Mouse (Mus musculus): ENCODE measurements at regions not wholly inside any gene's neighbourhood (a gene's known extent, or its start where the extent isn't known, plus 50 kb on each side); places are given as distances from the start of the nearest gene placed in this dataset.
"Not testable (repeated sequence)": the region's sequence is repeated elsewhere in the genome, so short reads cannot be mapped to it uniquely, and the experiment has no call there.

GRCm38 (mm10) chr6:143437367-143438271 lies 270.6 kb downstream of the Etnk1 start:
- peak; percentile 74 to 80 for DNase-seq

- no peak for DNase-seq
These were observed 271.2 kb downstream of the Etnk1 start for GRCm38 (mm10) chr6:143438272-143438591.

- DNase-seq = no peak
These were observed 272.5 kb downstream of the Etnk1 start for GRCm38 (mm10) chr6:143439484-143439883.

GRCm38 (mm10) chr6:143440237-143440950 lies 273.4 kb downstream of the Etnk1 start:
- DNase-seq = no peak

GRCm38 (mm10) chr6:143442361-143442760 lies 275.3 kb downstream of the Etnk1 start:
- no peak for DNase-seq

- peak in 1 of 2 experiments; percentile 43 for DNase-seq
These were observed 276.4 kb downstream of the Etnk1 start for GRCm38 (mm10) chr6:143443446-143443845.

- no peak for DNase-seq
These were observed 277.8 kb downstream of the Etnk1 start for GRCm38 (mm10) chr6:143444782-143445181.

GRCm38 (mm10) chr6:143445834-143446552 lies 279.0 kb downstream of the Etnk1 start:
- no peak for DNase-seq

GRCm38 (mm10) chr6:143447060-143447459 lies 280.0 kb downstream of the Etnk1 start:
- DNase-seq = no peak

- peak; percentile 84 for DNase-seq
These were observed 282.1 kb downstream of the Etnk1 start for GRCm38 (mm10) chr6:143449071-143449470.

- no peak for DNase-seq
These were observed 284.8 kb downstream of the Etnk1 start for GRCm38 (mm10) chr6:143451869-143452268.

GRCm38 (mm10) chr6:143454695-143455218 lies 287.7 kb downstream of the Etnk1 start:
- DNase-seq = no peak

GRCm38 (mm10) chr6:143464907-143465537 lies 298.0 kb downstream of the Etnk1 start:
- peak in 1 of 2 experiments; percentile 25 for DNase-seq

- not testable (repeated sequence) for DNase-seq
These were observed 305.7 kb downstream of the Etnk1 start for GRCm38 (mm10) chr6:143472676-143473075.

GRCm38 (mm10) chr6:143474396-143474795 lies 307.4 kb downstream of the Etnk1 start:
- DNase-seq = no peak

GRCm38 (mm10) chr6:143475296-143475695 lies 308.3 kb downstream of the Etnk1 start:
- no peak for DNase-seq

- no peak for DNase-seq
These were observed 310.4 kb downstream of the Etnk1 start for GRCm38 (mm10) chr6:143477396-143477795.

- DNase-seq = no peak
These were observed 312.2 kb downstream of the Etnk1 start for GRCm38 (mm10) chr6:143479239-143479638.

- no peak for DNase-seq
These were observed 312.8 kb downstream of the Etnk1 start for GRCm38 (mm10) chr6:143479701-143480388.

- no peak for DNase-seq
These were observed 315.3 kb downstream of the Etnk1 start for GRCm38 (mm10) chr6:143482272-143482671.

- no peak for DNase-seq
These were observed 315.8 kb downstream of the Etnk1 start for GRCm38 (mm10) chr6:143482868-143483267.

GRCm38 (mm10) chr6:143484941-143485340 lies 317.9 kb downstream of the Etnk1 start:
- DNase-seq = no peak

Data from cerebellum, postnatal 10 days (tissue).